Mouse (Mus musculus) liver, adult 2 months (tissue): ENCODE results near the gene Hddc3. TPM values are rescaled to one million over a fixed set of nuclear protein-coding genes. Genes with fewer than 3 reads are reported as not detected.

Experiments used
- DNase-seq: peaks from one replicate; pipeline ENCODE4 v3.0.0-alpha.2; 2011; ENCODE audit warnings: low read depth, low spot score; ENCODE audit errors: extremely low read depth
- H3K27ac ChIP-seq: fragments of 200-500 bp; replicated peaks from 2 replicates; pipeline ENCODE4 v1.5.1; 2012; ENCODE audit warnings: low read depth, mild to moderate bottlenecking, control low read depth, inconsistent platforms, low read length; ENCODE audit not compliant: insufficient read depth
- H3K27me3 ChIP-seq: fragments of 200-500 bp; 2 replicates; pipeline ENCODE4 v1.6.1; 2012; ENCODE audit warnings: mild to moderate bottlenecking, moderate library complexity, low read length, inconsistent platforms; ENCODE audit not compliant: control insufficient read depth, insufficient read depth
- H3K36me3 ChIP-seq: fragments of 200-500 bp; 2 replicates; pipeline ENCODE4 v1.6.1; 2012; ENCODE audit warnings: low read length, inconsistent platforms; ENCODE audit not compliant: control insufficient read depth, insufficient read depth
- H3K4me1 ChIP-seq: fragments of 200-500 bp; 2 replicates; pipeline ENCODE4 v1.6.1; 2011; ENCODE audit warnings: low read length; ENCODE audit not compliant: control insufficient read depth, insufficient read depth
- H3K4me3 ChIP-seq: fragments of 200-500 bp; 2 replicates; pipeline ENCODE4 v1.5.1; 2011; ENCODE audit warnings: low read depth, mild to moderate bottlenecking, control low read depth, low read length, moderate library complexity; ENCODE audit not compliant: insufficient read depth
- H3K79me2 ChIP-seq: fragments of 200-500 bp; 2 replicates; pipeline ENCODE4 v1.6.1; 2012; ENCODE audit warnings: inconsistent platforms, mild to moderate bottlenecking, low read length, moderate library complexity; ENCODE audit not compliant: control insufficient read depth, insufficient read depth
- H3K9ac ChIP-seq: fragments of 200-500 bp; 2 replicates; pipeline ENCODE4 v1.6.1; 2012; ENCODE audit warnings: low read depth, mild to moderate bottlenecking, control low read depth, inconsistent platforms, low read length
- CTCF ChIP-seq: fragments of 200-500 bp; IDR thresholded peaks from 2 replicates; pipeline ENCODE4 v1.5.1; 2011; ENCODE audit warnings: low read depth, low read length, control low read depth
- POLR2A ChIP-seq: fragments of 200-500 bp; IDR thresholded peaks from 2 replicates; pipeline ENCODE4 v1.6.1; 2011; ENCODE audit warnings: low read length, control low read depth; ENCODE audit not compliant: insufficient read depth; ENCODE audit errors: extremely low read depth
- WGBS: fragments of 180-500 bp; shearing (Covaris S2); methylation state at CpG from one replicate; pipeline ENCODE4 v1.1.7; 2018; 5-methylcytosine and 5-hydroxymethylcytosine counted together
- polyA plus RNA-seq: library from polyadenylated mRNA; depleted of rRNA; stranded (reverse); fragments of >200 nt; gene quantifications from 2 replicates; pipeline ENCODE4 v1.2.3, GENCODE M21; 2012; rRNA removed
- total RNA-seq: library from RNA; depleted of rRNA; stranded (reverse); fragments of >200 nt; gene quantifications from 2 replicates; pipeline ENCODE4 v1.2.3, GENCODE M21; 2014; rRNA removed

Gene Hddc3
- total RNA-seq (6.9 and 8.7 TPM in 2 replicates), polyA plus RNA-seq (28.3 and 58.2 TPM in 2 replicates)

DNA sequence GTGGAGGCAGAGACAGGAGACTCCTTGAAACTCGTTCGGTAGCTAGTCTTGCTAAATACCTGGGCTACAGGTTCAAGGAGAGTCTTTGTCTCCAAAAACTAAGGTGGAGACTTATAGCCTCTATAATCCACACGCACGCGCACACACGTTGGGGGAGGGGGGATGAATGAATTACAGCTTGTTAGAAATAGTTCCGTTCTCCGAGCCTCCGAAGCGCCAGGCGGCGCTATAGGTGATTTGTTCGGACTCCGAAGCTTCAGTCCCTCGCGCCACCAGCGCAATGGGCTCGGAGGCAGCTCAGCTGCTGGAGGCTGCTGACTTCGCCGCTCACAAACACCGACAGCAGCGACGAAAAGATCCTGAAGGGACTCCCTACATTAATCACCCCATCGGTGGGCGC lies at the start of gene Hddc3:
Hddc3 (plus strand) TSS at position 247 of the 400 bp plus-strand sequence.
- Histone ChIP-seq H3K4me1 (peaks cover 7% of the 10 kb centered on the region), H3K36me3 (no peaks in the 10 kb centered on the region), H3K4me3 (peak within 1 kb of the TSS; percentile 73), H3K27ac (0 out of 2 replicates have a peak within 1 kb of the TSS, but pooled peaks have one; percentile 29), H3K79me2 (no peaks in the 10 kb centered on the region), H3K27me3 (no peaks in the 10 kb centered on the region), H3K9ac (peak within 1 kb of the TSS; percentile 83)
- WGBS, result under 1% methylated on average over 25 of the region's 25 CpGs
- 0 out of 2 replicates have a peak, but pooled peaks have one; percentile 27 for TF ChIP-seq POLR2A
- TF ChIP-seq CTCF, result peak; percentile 88
- peak; percentile 73 for DNase-seq

GRCm38 (mm10) chr7:80294062-80294763 lies 48.7 kb upstream of the Hddc3 start, which contains the start of gene Prc1:
Prc1 (plus strand) TSS chr7:80294450.
- Histone ChIP-seq H3K79me2 (no peaks in the 10 kb centered on the region), H3K27me3 (no peaks in the 10 kb centered on the region), H3K27ac (no peak within 1 kb of the TSS), H3K9ac (peak within 1 kb of the TSS; percentile 54), H3K36me3 (no peaks in the 10 kb centered on the region), H3K4me1 (no peaks in the 10 kb centered on the region), H3K4me3 (peak within 1 kb of the TSS; percentile 68)
- DNase-seq, result peak; percentile 85
- under 1% methylated on average over 52 of the region's 52 CpGs for WGBS
- TF ChIP-seq CTCF (no peak), POLR2A (no peak)

DNA sequence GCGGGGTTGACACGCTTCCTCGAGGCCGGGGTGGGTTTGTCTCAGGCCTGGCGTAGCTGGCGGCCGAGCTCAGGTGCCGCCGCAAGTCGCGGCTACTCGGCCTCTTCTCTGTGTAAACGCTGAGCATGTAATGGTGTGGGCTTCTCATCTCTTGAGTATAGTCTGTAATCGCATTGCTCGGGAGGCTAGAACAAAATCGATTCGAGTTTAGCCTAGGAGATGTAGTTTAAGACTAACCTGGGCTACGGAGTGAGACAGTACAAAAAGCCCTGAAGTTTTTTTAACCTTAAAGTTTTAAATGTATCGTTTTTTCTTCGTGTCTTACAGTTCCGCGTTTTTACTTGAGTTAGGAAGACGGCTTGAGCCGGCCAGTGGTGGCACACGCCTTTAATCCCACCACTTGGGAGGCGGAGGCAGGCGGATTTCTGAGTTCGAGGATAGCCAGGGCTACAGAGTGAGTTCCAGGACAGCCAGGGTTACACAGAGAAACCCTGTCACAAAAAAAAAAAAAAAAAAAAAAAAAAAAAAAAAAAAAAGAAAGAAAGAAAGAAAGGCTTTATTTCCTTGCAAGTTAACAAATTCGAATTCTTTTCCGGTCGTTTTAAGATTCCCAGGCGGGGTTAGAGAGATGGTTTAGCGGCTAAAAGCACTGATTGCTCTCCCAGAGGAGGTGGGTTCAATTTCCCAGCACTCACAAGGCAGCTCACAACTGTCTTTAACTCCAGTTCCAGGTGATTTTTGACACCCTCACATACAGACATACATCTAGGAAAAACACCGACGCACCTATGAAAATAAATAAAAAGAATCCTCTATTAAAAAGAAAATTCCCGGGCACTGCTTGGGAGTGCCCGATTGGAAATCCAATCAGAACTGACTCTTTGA lies 47.9 kb upstream of the Hddc3 start:
- H3K4me1 ChIP-seq, result no peaks in the 10 kb centered on the region
- TF ChIP-seq POLR2A, result no peak
- TF ChIP-seq CTCF, result no peak
- no peak overlapping the region for H3K27ac ChIP-seq
- no peaks in the 10 kb centered on the region for H3K27me3 ChIP-seq
- H3K4me3 ChIP-seq, result peak overlapping the region; percentile 68
- DNase-seq, result peak; percentile 2
- H3K36me3 ChIP-seq, result no peaks in the 10 kb centered on the region
- peak overlapping the region; percentile 54 for H3K9ac ChIP-seq
- 12% methylated on average over 37 of the region's 37 CpGs for WGBS
- H3K79me2 ChIP-seq, result no peaks in the 10 kb centered on the region

GRCm38 (mm10) chr7:80296462-80296861 lies 46.4 kb upstream of the Hddc3 start:
- Histone ChIP-seq H3K27me3 (no peaks in the 10 kb centered on the region), H3K36me3 (no peaks in the 10 kb centered on the region), H3K9ac (no peak overlapping the region), H3K4me3 (no peak overlapping the region), H3K4me1 (no peaks in the 10 kb centered on the region), H3K27ac (no peak overlapping the region), H3K79me2 (no peaks in the 10 kb centered on the region; the same call in 1 of the 2 replicates)
- DNase-seq, result no peak
- no peak for TF ChIP-seq CTCF
- TF ChIP-seq POLR2A, result no peak
- 93% methylated on average over 6 of the region's 6 CpGs for WGBS

GRCm38 (mm10) chr7:80297041-80297440 lies 45.9 kb upstream of the Hddc3 start:
- Histone ChIP-seq H3K27ac (no peak overlapping the region), H3K36me3 (no peaks in the 10 kb centered on the region), H3K4me3 (no peak overlapping the region), H3K4me1 (no peaks in the 10 kb centered on the region), H3K9ac (no peak overlapping the region), H3K27me3 (no peaks in the 10 kb centered on the region), H3K79me2 (no peaks in the 10 kb centered on the region; the same call in 1 of the 2 replicates)
- no peak for TF ChIP-seq CTCF
- TF ChIP-seq POLR2A, result no peak
- no peak for DNase-seq
- 87% methylated on average over 3 of the region's 3 CpGs for WGBS
